Mouse (Mus musculus) liver, embryonic 14.5 days (tissue): ENCODE measurements around the gene Ttc16. TPM values are rescaled to one million over a fixed set of nuclear protein-coding genes. Genes with fewer than 3 reads are reported as not detected.

ENCODE experiments used
- ATAC-seq: fragments of 200-750 bp; cut with Nextera tagmentation; 2 replicates; pipeline ENCODE4 v1.8.0; 2017; ENCODE audit warnings: moderate number of reproducible peaks, mild to moderate bottlenecking, moderate library complexity; ENCODE audit not compliant: insufficient read depth
- DNase-seq, 3 experiments: peaks; one replicate each; pipeline ENCODE4 v3.0.0-alpha.2; 2012 to 2013; ENCODE audit warnings: low read depth in 3 of 3, low spot score in 3 of 3
- H3K27ac ChIP-seq: fragments of 300-500 bp; sonication (generic); 2 replicates; pipeline ENCODE4 v1.5.1; 2014; ENCODE audit warnings: moderate library complexity, mild to moderate bottlenecking, control low read depth, inconsistent platforms
- H3K27me3 ChIP-seq: fragments of 300-500 bp; sonication (generic); 2 replicates; pipeline ENCODE4 v1.6.1; 2014; ENCODE audit warnings: mild to moderate bottlenecking, low read length, moderate library complexity; ENCODE audit not compliant: control insufficient read depth, insufficient read depth
- H3K36me3 ChIP-seq: fragments of 300-500 bp; sonication (generic); replicated peaks from 2 replicates; pipeline ENCODE4 v1.6.1; 2014; ENCODE audit warnings: low read depth; ENCODE audit not compliant: control insufficient read depth, insufficient read depth
- H3K4me1 ChIP-seq, 2 experiments: fragments of 200-500 bp in 1 of 2; fragments of 300-500 bp in 1 of 2; sonication (generic) in 1 of 2; replicated peaks; 2 replicates each; pipeline ENCODE4 v1.6.1; 2012 to 2014; ENCODE audit warnings: antibody characterized with exemption in 1 of 2, inconsistent platforms in 1 of 2, low read length in 1 of 2; ENCODE audit not compliant: control insufficient read depth in 2 of 2, insufficient read depth in 2 of 2
- H3K4me2 ChIP-seq: fragments of 300-500 bp; sonication (generic); 2 replicates; pipeline ENCODE4 v1.6.1; 2014; ENCODE audit warnings: low read depth, mild to moderate bottlenecking, control low read depth, moderate library complexity
- H3K4me3 ChIP-seq, 2 experiments: fragments of 200-500 bp in 1 of 2; fragments of 300-500 bp in 1 of 2; sonication (generic) in 1 of 2; 2 replicates each; pipeline ENCODE4 v1.5.1; 2012 to 2014; ENCODE audit warnings: low read depth in 2 of 2, low read length in 2 of 2, mild to moderate bottlenecking in 2 of 2, control low read depth in 1 of 2, inconsistent platforms in 1 of 2, moderate library complexity in 1 of 2; ENCODE audit not compliant: insufficient read depth in 1 of 2
- H3K9ac ChIP-seq: fragments of 300-500 bp; sonication (generic); replicated peaks from 2 replicates; pipeline ENCODE4 v1.6.1; 2014; ENCODE audit warnings: mild to moderate bottlenecking, control low read depth, moderate library complexity
- H3K9me3 ChIP-seq: fragments of 300-500 bp; sonication (generic); 2 replicates; pipeline ENCODE4 v1.6.1; 2016; ENCODE audit warnings: low read length, mixed read lengths; ENCODE audit not compliant: control insufficient read depth
- CTCF ChIP-seq: IDR thresholded peaks from 2 replicates; pipeline ENCODE4 v1.5.1; 2016; ENCODE audit warnings: antibody characterized with exemption, low read depth, control low read depth
- EP300 ChIP-seq: IDR thresholded peaks from 2 replicates; pipeline ENCODE4 v1.6.1; 2016; ENCODE audit warnings: antibody characterized with exemption, low read depth
- WGBS: fragments of 180-500 bp; shearing (Covaris S2); extraction: QIAGEN DNeasy Blood & Tissue Kit; methylation state at CpG from one replicate; pipeline ENCODE4 v1.1.7; 2014; ENCODE audit not compliant: insufficient replicate concordance; 5-methylcytosine and 5-hydroxymethylcytosine counted together
- polyA plus RNA-seq, 2 experiments: library from polyadenylated mRNA; depleted of rRNA in 1 of 2; stranded (reverse) in 1 of 2; unstranded in 1 of 2; fragments of >200 nt; fragmentation: Nextera tagmentation in 1 of 2; extraction: Ambion mirVana in 1 of 2; gene quantifications; 2 replicates each; pipeline versions ENCODE4 v1.2.1 to v1.2.3; 2012 to 2014

Gene Ttc16
- polyA plus RNA-seq, 2 experiments: 0.09 to 0.22 TPM

- no peaks in the 10 kb centered on the region for H3K9me3 ChIP-seq
- no peak overlapping the region for H3K9ac ChIP-seq
- 71% methylated on average over 6 of the region's 6 CpGs for WGBS
- ATAC-seq (no peak), DNase-seq (no peak)
- H3K4me2 ChIP-seq: no peak overlapping the region
- no peak overlapping the region for H3K4me3 ChIP-seq
- H3K27ac ChIP-seq: no peak overlapping the region
- no peaks in the 10 kb centered on the region for H3K36me3 ChIP-seq
- peaks cover 2 to 5% of the 10 kb centered on the region in 2 experiments; a peak in 3 of 4 replicates for H3K4me1 ChIP-seq
- H3K27me3 ChIP-seq: no peaks in the 10 kb centered on the region
- TF ChIP-seq CTCF (no peak), EP300 (no peak)
Observed at GRCm38 (mm10) chr2:32779714-32780113, 4.3 kb upstream of the Ttc16 start.

- WGBS: 30% methylated on average over 8 of the region's 8 CpGs
- peaks cover 2 to 5% of the 10 kb centered on the region in 2 experiments; a peak in 3 of 4 replicates for H3K4me1 ChIP-seq
- H3K27ac ChIP-seq: no peak overlapping the region
- no peak overlapping the region for H3K4me3 ChIP-seq
- ATAC-seq (no peak), DNase-seq (peak in 1 of 3 experiments; percentile 24)
- TF ChIP-seq EP300 (no peak), CTCF (peak; percentile 84)
- no peak overlapping the region for H3K9ac ChIP-seq
- no peak overlapping the region for H3K4me2 ChIP-seq
- no peaks in the 10 kb centered on the region for H3K9me3 ChIP-seq
- H3K36me3 ChIP-seq: no peaks in the 10 kb centered on the region
- H3K27me3 ChIP-seq: no peaks in the 10 kb centered on the region
Observed at GRCm38 (mm10) chr2:32779131-32779530, 3.7 kb upstream of the Ttc16 start.

GRCm38 (mm10) chr2:32778081-32778480, 2.6 kb upstream of the Ttc16 start:
- no peak overlapping the region for H3K9ac ChIP-seq
- H3K9me3 ChIP-seq: no peaks in the 10 kb centered on the region
- no peaks in the 10 kb centered on the region for H3K36me3 ChIP-seq
- H3K27ac ChIP-seq: no peak overlapping the region
- ATAC-seq (no peak), DNase-seq (no peak)
- 76% methylated on average over 6 of the region's 6 CpGs for WGBS
- H3K27me3 ChIP-seq: no peaks in the 10 kb centered on the region
- H3K4me1 ChIP-seq: peaks cover 2 to 5% of the 10 kb centered on the region in 2 experiments; a peak in 3 of 4 replicates
- no peak overlapping the region for H3K4me2 ChIP-seq
- no peak overlapping the region for H3K4me3 ChIP-seq
- no peak for TF ChIP-seq CTCF
- TF ChIP-seq EP300: no peak

GRCm38 (mm10) chr2:32776192-32776591, 759 bp upstream of the Ttc16 start:
- DNase-seq: no peak
- Histone ChIP-seq H3K4me3 (peak overlapping the region; percentile 58 to 70), H3K27me3 (no peaks in the 10 kb centered on the region), H3K4me1 (peaks cover 2 to 8% of the 10 kb centered on the region in 2 experiments; a peak in 3 of 4 replicates), H3K36me3 (no peaks in the 10 kb centered on the region), H3K9ac (no peak overlapping the region; the same call in 1 of the 2 replicates), H3K4me2 (peak overlapping the region; percentile 59), H3K9me3 (no peaks in the 10 kb centered on the region), H3K27ac (no peak overlapping the region)
- no peak for ATAC-seq
- WGBS: 35% methylated on average over 22 of the region's 22 CpGs
- no peak for TF ChIP-seq CTCF
- TF ChIP-seq EP300: no peak

GRCm38 (mm10) chr2:32772626-32773279, 2.7 kb downstream of the Ttc16 start:
- no peak for ATAC-seq
- H3K9me3 ChIP-seq: no peaks in the 10 kb centered on the region
- no peak overlapping the region for H3K4me2 ChIP-seq
- no peak overlapping the region for H3K4me3 ChIP-seq
- H3K36me3 ChIP-seq: no peaks in the 10 kb centered on the region
- no peak overlapping the region for H3K27ac ChIP-seq
- no peak for DNase-seq
- WGBS: 61% methylated on average over 8 of the region's 8 CpGs
- no peaks in the 10 kb centered on the region for H3K27me3 ChIP-seq
- H3K4me1 ChIP-seq: peaks cover 2 to 15% of the 10 kb centered on the region in 2 experiments; a peak in 3 of 4 replicates
- H3K9ac ChIP-seq: no peak overlapping the region
- TF ChIP-seq CTCF (no peak), EP300 (no peak)
